Mouse (Mus musculus): ENCODE measurements around the gene Wfdc2. TPM values are rescaled to one million over a fixed set of nuclear protein-coding genes. Genes with fewer than 3 reads are reported as not detected.
"Not testable (repeated sequence)": the region's sequence is repeated elsewhere in the genome, so short reads cannot be mapped to it uniquely, and the experiment has no call there.

The Wfdc2 gene
- polyA plus RNA-seq, 1 experiment from 2014 or later, result 2.5 TPM

- Histone ChIP-seq H3K27ac (ENCODE audit: low read length) (no peak overlapping the region), H3K9me3 (replicated peaks; ENCODE audit: control insufficient read depth, low read length, poor library complexity, severe bottlenecking) (no peaks in the 10 kb centered on the region), H3K4me2 (ENCODE audit: low read length) (no peak overlapping the region), H3K36me3 (ENCODE audit: control insufficient read depth, insufficient read depth, low read length) (no peaks in the 10 kb centered on the region), H3K9ac (ENCODE audit: low read depth, low read length) (no peak overlapping the region), H3K4me3 (ENCODE audit: low read depth, low read length) (no peak overlapping the region), H3K27me3 (ENCODE audit: control insufficient read depth, insufficient read depth, low read depth, low read length) (peaks cover 15% of the 10 kb centered on the region), H3K4me1 (ENCODE audit: control insufficient read depth, insufficient read depth, low read length) (peaks cover 13% of the 10 kb centered on the region)
- WGBS, result 51% methylated on average over 16 of the region's 16 CpGs
- ATAC-seq, result no peak
These were observed 3.1 kb upstream of the Wfdc2 start for GRCm38 (mm10) chr2:164558991-164559645.

GRCm38 (mm10) chr2:164560106-164560505, 2.1 kb upstream of the Wfdc2 start:
- no peak overlapping the region for H3K9ac ChIP-seq (ENCODE audit: low read depth, low read length)
- no peak overlapping the region for H3K27ac ChIP-seq (ENCODE audit: low read length)
- H3K4me2 ChIP-seq (ENCODE audit: low read length), result no peak overlapping the region
- H3K9me3 ChIP-seq (replicated peaks; ENCODE audit: control insufficient read depth, low read length, poor library complexity, severe bottlenecking), result no peaks in the 10 kb centered on the region
- whole genome bisulfite sequencing, result 94% methylated on average over 8 of the region's 8 CpGs
- H3K4me3 ChIP-seq (ENCODE audit: low read depth, low read length), result no peak overlapping the region
- no peak for ATAC-seq
- peaks cover 20% of the 10 kb centered on the region for H3K27me3 ChIP-seq (ENCODE audit: control insufficient read depth, insufficient read depth, low read depth, low read length)
- peaks cover 13% of the 10 kb centered on the region for H3K4me1 ChIP-seq (ENCODE audit: control insufficient read depth, insufficient read depth, low read length)
- no peaks in the 10 kb centered on the region for H3K36me3 ChIP-seq (ENCODE audit: control insufficient read depth, insufficient read depth, low read length)

- Histone ChIP-seq H3K4me2 (ENCODE audit: low read length) (peak overlapping the region; percentile 98), H3K27me3 (ENCODE audit: control insufficient read depth, insufficient read depth, low read depth, low read length) (peaks cover 20% of the 10 kb centered on the region), H3K4me3 (ENCODE audit: low read depth, low read length) (peak overlapping the region; percentile 47), H3K27ac (ENCODE audit: low read length) (no peak overlapping the region), H3K9me3 (replicated peaks; ENCODE audit: control insufficient read depth, low read length, poor library complexity, severe bottlenecking) (no peaks in the 10 kb centered on the region), H3K36me3 (ENCODE audit: control insufficient read depth, insufficient read depth, low read length) (no peaks in the 10 kb centered on the region), H3K4me1 (ENCODE audit: control insufficient read depth, insufficient read depth, low read length) (peaks cover 13% of the 10 kb centered on the region), H3K9ac (ENCODE audit: low read depth, low read length) (peak overlapping the region; percentile 74)
- under 1% methylated on average over 30 of the region's 32 CpGs for WGBS
- ATAC-seq, result peak; percentile 62
These were observed 1.3 kb downstream of the Wfdc2 start for GRCm38 (mm10) chr2:164563339-164564038.

GRCm38 (mm10) chr2:164564346-164564745, 2.1 kb downstream of the Wfdc2 start:
- Histone ChIP-seq H3K4me3 (ENCODE audit: low read depth, low read length) (no peak overlapping the region), H3K27me3 (ENCODE audit: control insufficient read depth, insufficient read depth, low read depth, low read length) (peaks cover 20% of the 10 kb centered on the region), H3K4me2 (ENCODE audit: low read length) (no peak overlapping the region), H3K27ac (ENCODE audit: low read length) (no peak overlapping the region), H3K4me1 (ENCODE audit: control insufficient read depth, insufficient read depth, low read length) (peaks cover 13% of the 10 kb centered on the region), H3K9ac (ENCODE audit: low read depth, low read length) (no peak overlapping the region), H3K9me3 (replicated peaks; ENCODE audit: control insufficient read depth, low read length, poor library complexity, severe bottlenecking) (no peaks in the 10 kb centered on the region), H3K36me3 (ENCODE audit: control insufficient read depth, insufficient read depth, low read length) (no peaks in the 10 kb centered on the region)
- no peak for ATAC-seq
- 60% methylated on average over 5 of the region's 5 CpGs for WGBS

GRCm38 (mm10) chr2:164566997-164567396, 4.8 kb downstream of the Wfdc2 start:
- Histone ChIP-seq H3K4me1 (ENCODE audit: control insufficient read depth, insufficient read depth, low read length) (peaks cover 13% of the 10 kb centered on the region), H3K9ac (ENCODE audit: low read depth, low read length) (no peak overlapping the region), H3K36me3 (ENCODE audit: control insufficient read depth, insufficient read depth, low read length) (no peaks in the 10 kb centered on the region), H3K9me3 (replicated peaks; ENCODE audit: control insufficient read depth, low read length, poor library complexity, severe bottlenecking) (no peaks in the 10 kb centered on the region), H3K4me2 (ENCODE audit: low read length) (no peak overlapping the region), H3K27me3 (ENCODE audit: control insufficient read depth, insufficient read depth, low read depth, low read length) (peaks cover 20% of the 10 kb centered on the region), H3K27ac (ENCODE audit: low read length) (no peak overlapping the region), H3K4me3 (ENCODE audit: low read depth, low read length) (no peak overlapping the region)
- 90% methylated on average over 2 of the region's 2 CpGs for WGBS
- no peak for ATAC-seq

- H3K27me3 ChIP-seq (ENCODE audit: control insufficient read depth, insufficient read depth, low read depth, low read length), result peaks cover 17% of the 10 kb centered on the region
- peaks cover 12% of the 10 kb centered on the region for H3K4me1 ChIP-seq (ENCODE audit: control insufficient read depth, insufficient read depth, low read length)
- H3K27ac ChIP-seq (ENCODE audit: low read length), result no peak overlapping the region
- H3K36me3 ChIP-seq (ENCODE audit: control insufficient read depth, insufficient read depth, low read length), result no peaks in the 10 kb centered on the region
- H3K4me2 ChIP-seq (ENCODE audit: low read length), result no peak overlapping the region
- no peak overlapping the region for H3K4me3 ChIP-seq (ENCODE audit: low read depth, low read length)
- no peak overlapping the region for H3K9ac ChIP-seq (ENCODE audit: low read depth, low read length)
- 97% methylated on average over 5 of the region's 5 CpGs for WGBS
- H3K9me3 ChIP-seq (replicated peaks; ENCODE audit: control insufficient read depth, low read length, poor library complexity, severe bottlenecking), result no peaks in the 10 kb centered on the region
- no peak for ATAC-seq
These were observed 5.2 kb downstream of the Wfdc2 start for GRCm38 (mm10) chr2:164567460-164567859.

- H3K9me3 ChIP-seq (replicated peaks; ENCODE audit: control insufficient read depth, low read length, poor library complexity, severe bottlenecking); H3K4me3 ChIP-seq (ENCODE audit: low read depth, low read length); H3K27ac ChIP-seq (ENCODE audit: low read length); H3K27me3 ChIP-seq (ENCODE audit: control insufficient read depth, insufficient read depth, low read depth, low read length); H3K36me3 ChIP-seq (ENCODE audit: control insufficient read depth, insufficient read depth, low read length); ATAC-seq; H3K4me2 ChIP-seq (ENCODE audit: low read length); H3K4me1 ChIP-seq (ENCODE audit: control insufficient read depth, insufficient read depth, low read length); H3K9ac ChIP-seq (ENCODE audit: low read depth, low read length): not testable (repeated sequence)
- WGBS, result 93% methylated on average over 6 of the region's 6 CpGs
These were observed 11.1 kb downstream of the Wfdc2 start, which contains the start of gene Spint3 for GRCm38 (mm10) chr2:164573359-164573758. Gene Spint3 (minus strand): TSS chr2:164573459.

- not testable (repeated sequence) for H3K4me3 ChIP-seq (ENCODE audit: low read depth, low read length); H3K27me3 ChIP-seq (ENCODE audit: control insufficient read depth, insufficient read depth, low read depth, low read length); H3K9me3 ChIP-seq (replicated peaks; ENCODE audit: control insufficient read depth, low read length, poor library complexity, severe bottlenecking); ATAC-seq; H3K4me2 ChIP-seq (ENCODE audit: low read length); H3K27ac ChIP-seq (ENCODE audit: low read length); H3K36me3 ChIP-seq (ENCODE audit: control insufficient read depth, insufficient read depth, low read length); H3K9ac ChIP-seq (ENCODE audit: low read depth, low read length); H3K4me1 ChIP-seq (ENCODE audit: control insufficient read depth, insufficient read depth, low read length)
- 61% methylated on average over 13 of the region's 13 CpGs for WGBS
These were observed 23.0 kb downstream of the Wfdc2 start, which contains the start of gene Wfdc6a for GRCm38 (mm10) chr2:164585025-164585725. Gene Wfdc6a (minus strand): TSS chr2:164585447.

GRCm38 (mm10) chr2:164592014-164592413, 29.8 kb downstream of the Wfdc2 start:
- H3K27me3 ChIP-seq (ENCODE audit: control insufficient read depth, insufficient read depth, low read depth, low read length), result no peaks in the 10 kb centered on the region
- H3K9me3 ChIP-seq (replicated peaks; ENCODE audit: control insufficient read depth, low read length, poor library complexity, severe bottlenecking), result no peaks in the 10 kb centered on the region
- no peak overlapping the region for H3K4me3 ChIP-seq (ENCODE audit: low read depth, low read length)
- no peaks in the 10 kb centered on the region for H3K36me3 ChIP-seq (ENCODE audit: control insufficient read depth, insufficient read depth, low read length)
- H3K4me2 ChIP-seq (ENCODE audit: low read length), result no peak overlapping the region
- WGBS, result 10% methylated on average over 4 of the region's 4 CpGs
- no peak for ATAC-seq
- H3K4me1 ChIP-seq (ENCODE audit: control insufficient read depth, insufficient read depth, low read length), result no peaks in the 10 kb centered on the region
- H3K9ac ChIP-seq (ENCODE audit: low read depth, low read length), result no peak overlapping the region
- H3K27ac ChIP-seq (ENCODE audit: low read length), result no peak overlapping the region
